Mouse (Mus musculus) hindbrain, embryonic 10.5 days (tissue): Measurements from ENCODE around the gene Ano10. TPM values are rescaled to one million over a fixed set of nuclear protein-coding genes. Genes with fewer than 3 reads are reported as not detected.

Experiments
- DNase-seq: peaks from one replicate; pipeline ENCODE4 v3.0.0-alpha.2; 2017; ENCODE audit warnings: low spot score
- H3K27ac ChIP-seq: fragments of 300-500 bp; sonication (generic); 2 replicates; pipeline ENCODE4 v1.5.1; 2016; ENCODE audit warnings: mild to moderate bottlenecking, moderate library complexity
- H3K27me3 ChIP-seq: fragments of 300-500 bp; sonication (generic); 2 replicates; pipeline ENCODE4 v1.6.1; 2016; ENCODE audit warnings: mild to moderate bottlenecking; ENCODE audit not compliant: poor library complexity, insufficient read depth, severe bottlenecking
- H3K36me3 ChIP-seq: fragments of 300-500 bp; sonication (generic); 2 replicates; pipeline ENCODE4 v1.6.1; 2016; ENCODE audit warnings: mild to moderate bottlenecking, moderate library complexity
- H3K4me1 ChIP-seq: fragments of 300-500 bp; sonication (generic); replicated peaks from 2 replicates; pipeline ENCODE4 v1.6.1; 2016; ENCODE audit warnings: mild to moderate bottlenecking
- H3K4me3 ChIP-seq: fragments of 300-500 bp; sonication (generic); 2 replicates; pipeline ENCODE4 v1.5.1; 2016; ENCODE audit warnings: mild to moderate bottlenecking, moderate library complexity
- H3K9me3 ChIP-seq: fragments of 300-500 bp; sonication (generic); 2 replicates; pipeline ENCODE4 v1.6.1; 2016; ENCODE audit warnings: mild to moderate bottlenecking, moderate library complexity
- WGBS: fragments of 180-500 bp; shearing (Covaris S2); methylation state at CpG from one replicate; pipeline ENCODE4 v1.1.7; 2016; 5-methylcytosine and 5-hydroxymethylcytosine counted together
- polyA plus RNA-seq: library from polyadenylated mRNA; unstranded; fragments of >200 nt; fragmentation: Nextera tagmentation; extraction: Ambion mirVana; gene quantifications from 2 replicates; pipeline ENCODE4 v1.2.1, GENCODE M21; 2016

Gene Ano10
- polyA plus RNA-seq, 1 experiment from 2014 or later = 46.9 TPM

DNA sequence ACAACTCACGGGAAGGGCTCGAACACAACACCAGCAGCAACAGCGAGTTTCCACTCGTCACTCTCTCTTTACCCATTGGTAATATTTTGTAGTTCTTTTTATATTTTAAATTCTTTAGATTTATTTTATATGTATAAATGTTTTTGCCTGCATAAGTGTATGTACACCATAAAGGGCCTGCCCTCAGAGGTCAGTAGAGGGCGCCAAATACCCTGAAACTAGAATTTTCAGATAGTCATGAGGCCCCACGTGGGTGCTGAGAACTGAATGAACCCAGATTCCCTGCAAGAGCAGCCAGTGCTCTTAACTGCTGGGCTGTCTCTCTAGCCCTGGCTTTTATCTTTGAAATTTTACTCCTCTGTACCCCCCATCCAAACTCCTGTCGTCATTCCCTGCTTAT, 89.7 kb downstream of the Ano10 start:
- WGBS = 67% methylated on average over 7 of the region's 7 CpGs
- H3K27ac ChIP-seq = no peak overlapping the region
- no peaks in the 10 kb centered on the region for H3K9me3 ChIP-seq
- H3K4me3 ChIP-seq = no peak overlapping the region
- H3K4me1 ChIP-seq = peaks cover 17% of the 10 kb centered on the region
- no peaks in the 10 kb centered on the region for H3K27me3 ChIP-seq
- 0 out of 2 replicates have a peak, but pooled peaks cover 5% of the 10 kb centered on the region for H3K36me3 ChIP-seq
- peak; percentile 27 for DNase-seq

DNA sequence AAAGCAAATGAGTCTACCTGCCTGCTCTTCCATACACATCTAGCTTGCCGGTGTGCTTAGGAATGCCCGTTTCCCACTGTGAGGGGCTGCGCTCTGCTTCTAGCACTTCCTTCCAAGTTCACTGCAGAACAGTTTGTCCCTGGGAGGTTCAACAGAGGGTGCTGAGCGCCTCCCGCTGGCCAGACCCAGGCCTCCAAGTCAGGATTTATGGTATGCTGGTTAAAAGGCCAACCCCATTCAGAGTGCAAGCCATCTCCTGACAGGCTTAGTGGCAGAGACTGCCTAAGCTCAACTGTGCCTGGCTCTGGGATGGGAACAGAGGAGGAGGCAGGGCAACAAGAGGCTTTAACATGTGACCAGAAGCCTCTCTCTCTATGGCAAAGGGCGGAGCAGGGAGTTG, 95.0 kb downstream of the Ano10 start:
- peak; percentile 39 for DNase-seq
- H3K4me1 ChIP-seq = peaks cover 32% of the 10 kb centered on the region
- H3K36me3 ChIP-seq = 0 out of 2 replicates have a peak, but pooled peaks cover 9% of the 10 kb centered on the region
- no peaks in the 10 kb centered on the region for H3K27me3 ChIP-seq
- H3K9me3 ChIP-seq = no peaks in the 10 kb centered on the region
- no peak overlapping the region for H3K4me3 ChIP-seq
- 32% methylated on average over 6 of the region's 6 CpGs for WGBS
- H3K27ac ChIP-seq = no peak overlapping the region

DNA sequence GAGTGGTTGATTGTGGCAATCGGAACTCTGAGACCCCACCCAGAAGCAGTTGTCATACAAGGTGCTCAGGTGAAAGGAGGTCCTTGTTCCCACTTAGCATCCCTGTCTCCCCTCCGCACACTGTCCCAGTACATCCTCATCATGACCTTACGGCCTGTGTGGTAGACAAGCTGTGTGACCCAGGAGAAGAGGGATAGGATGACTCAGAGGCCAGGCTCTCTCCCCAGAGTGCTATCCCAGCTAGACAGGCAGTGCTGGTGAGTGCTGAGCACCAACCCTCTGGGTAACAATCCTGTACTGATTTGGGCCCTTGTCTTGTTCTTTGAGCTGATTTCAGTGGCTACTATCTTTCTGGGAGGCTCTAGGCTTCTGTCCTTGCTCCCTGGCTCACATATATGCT, 95.6 kb downstream of the Ano10 start:
- H3K4me1 ChIP-seq = peaks cover 32% of the 10 kb centered on the region
- 0 out of 2 replicates have a peak overlapping the region, but pooled peaks have one; percentile 6 for H3K27ac ChIP-seq
- H3K4me3 ChIP-seq = no peak overlapping the region
- H3K36me3 ChIP-seq = 0 out of 2 replicates have a peak, but pooled peaks cover 9% of the 10 kb centered on the region
- 86% methylated on average over 3 of the region's 3 CpGs for WGBS
- H3K27me3 ChIP-seq = no peaks in the 10 kb centered on the region
- DNase-seq = no peak
- H3K9me3 ChIP-seq = no peaks in the 10 kb centered on the region

DNA sequence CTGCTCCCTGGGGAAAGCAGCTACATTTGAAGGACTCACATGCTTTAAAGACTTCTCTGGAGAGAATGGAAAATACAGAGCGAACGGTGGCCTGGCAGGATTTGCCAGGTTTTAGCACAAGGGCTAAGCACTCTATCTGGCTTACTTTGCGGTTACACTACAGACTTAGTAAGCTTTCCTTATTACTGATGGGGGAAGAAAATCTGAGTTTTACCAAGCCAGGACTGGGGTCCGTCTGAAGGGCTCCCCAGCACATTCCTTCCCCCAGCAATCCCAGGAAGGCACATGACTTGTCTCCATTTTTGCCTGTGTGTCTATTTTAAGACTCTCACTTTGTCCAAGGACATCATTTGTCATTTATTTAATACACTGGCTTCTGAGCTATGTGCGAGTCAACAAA, 97.2 kb downstream of the Ano10 start:
- Histone ChIP-seq H3K36me3 (0 out of 2 replicates have a peak, but pooled peaks cover 9% of the 10 kb centered on the region), H3K27me3 (no peaks in the 10 kb centered on the region), H3K9me3 (no peaks in the 10 kb centered on the region), H3K4me1 (peaks cover 32% of the 10 kb centered on the region), H3K4me3 (no peak overlapping the region), H3K27ac (no peak overlapping the region)
- no peak for DNase-seq
- WGBS = 82% methylated on average over 5 of the region's 5 CpGs

DNA sequence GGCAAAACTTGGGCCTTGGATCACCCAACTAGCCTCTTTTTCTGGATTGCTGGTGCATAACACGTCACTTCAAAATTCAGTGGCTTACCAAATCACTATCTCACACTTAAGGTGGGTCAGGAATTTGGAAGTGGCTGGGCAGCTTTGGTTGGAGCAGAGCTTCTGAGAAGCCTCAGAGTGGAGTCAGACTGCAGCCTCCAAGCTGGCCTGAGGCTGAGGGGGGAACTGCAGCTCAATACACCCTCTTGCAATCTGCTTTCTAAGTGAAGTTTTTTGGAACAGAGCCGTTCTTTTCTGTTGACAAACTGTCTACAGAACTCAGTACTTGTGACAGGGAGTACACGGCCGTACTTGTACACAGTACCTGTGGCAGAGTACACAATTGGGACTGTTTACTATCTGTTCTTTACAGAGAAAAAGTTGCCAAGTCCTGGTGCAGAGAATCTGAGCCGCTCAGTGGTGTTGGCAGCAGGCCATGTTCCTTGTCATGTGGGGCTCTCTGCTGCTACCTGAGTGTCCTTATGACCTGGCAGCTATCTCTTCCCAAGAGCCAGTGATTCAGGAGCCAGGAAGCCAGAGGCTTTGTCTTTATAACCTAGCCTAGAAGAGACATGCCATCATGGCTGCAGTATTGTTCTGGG, 99.1 kb downstream of the Ano10 start:
- 90% methylated on average over 5 of the region's 5 CpGs for WGBS
- Histone ChIP-seq H3K9me3 (no peaks in the 10 kb centered on the region), H3K36me3 (0 out of 2 replicates have a peak, but pooled peaks cover 4% of the 10 kb centered on the region), H3K4me3 (no peak overlapping the region), H3K27me3 (no peaks in the 10 kb centered on the region), H3K27ac (0 out of 2 replicates have a peak overlapping the region, but pooled peaks have one; percentile 29), H3K4me1 (peaks cover 32% of the 10 kb centered on the region)
- DNase-seq = no peak

DNA sequence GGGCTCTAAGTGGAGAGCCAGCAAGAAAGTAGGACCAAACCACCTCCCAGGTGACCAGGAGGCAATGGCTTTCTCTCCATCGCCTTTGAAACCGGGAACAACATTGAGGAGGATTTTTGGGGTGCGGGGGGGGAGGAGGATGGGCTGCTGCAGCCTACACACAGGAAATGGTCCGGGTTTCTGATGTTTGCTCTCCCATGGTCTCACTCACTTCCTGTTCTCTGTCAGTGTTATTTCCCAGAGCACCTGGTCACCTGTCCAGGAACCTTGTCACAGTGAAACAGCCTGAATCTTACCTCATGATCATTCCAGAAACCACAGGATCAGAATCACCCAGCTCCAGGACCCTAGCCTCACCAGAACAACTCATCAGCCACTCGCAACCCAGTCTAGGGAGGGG, 100.4 kb downstream of the Ano10 start:
- H3K36me3 ChIP-seq = 0 out of 2 replicates have a peak, but pooled peaks cover 4% of the 10 kb centered on the region
- WGBS = 90% methylated on average over 5 of the region's 5 CpGs
- no peak overlapping the region for H3K4me3 ChIP-seq
- H3K9me3 ChIP-seq = no peaks in the 10 kb centered on the region
- no peak for DNase-seq
- H3K27ac ChIP-seq = no peak overlapping the region
- H3K27me3 ChIP-seq = no peaks in the 10 kb centered on the region
- peaks cover 23% of the 10 kb centered on the region for H3K4me1 ChIP-seq

DNA sequence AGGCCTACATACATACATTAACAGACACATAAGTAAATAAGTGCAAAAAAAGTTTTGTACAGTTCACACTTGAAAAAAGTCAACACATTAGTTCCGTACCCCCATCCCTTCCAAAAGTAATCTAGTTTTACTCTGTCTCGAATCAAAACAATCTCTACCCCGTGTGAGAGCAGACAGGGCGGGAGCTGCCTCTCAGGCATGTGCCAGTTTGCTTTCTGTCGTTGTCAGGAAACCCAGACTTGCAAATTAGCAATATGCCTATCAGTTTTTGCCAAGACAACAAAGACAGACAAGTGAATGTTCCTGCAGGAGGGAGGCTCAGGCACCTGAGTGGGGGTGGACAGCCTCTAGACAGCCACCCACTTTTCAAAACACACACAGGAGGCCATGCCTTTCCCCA, 100.9 kb downstream of the Ano10 start:
- Histone ChIP-seq H3K4me1 (peaks cover 18% of the 10 kb centered on the region), H3K27ac (no peak overlapping the region), H3K27me3 (no peaks in the 10 kb centered on the region), H3K9me3 (no peaks in the 10 kb centered on the region), H3K36me3 (0 out of 2 replicates have a peak, but pooled peaks cover 4% of the 10 kb centered on the region), H3K4me3 (no peak overlapping the region)
- WGBS = 80% methylated on average over 5 of the region's 5 CpGs
- DNase-seq = no peak

DNA sequence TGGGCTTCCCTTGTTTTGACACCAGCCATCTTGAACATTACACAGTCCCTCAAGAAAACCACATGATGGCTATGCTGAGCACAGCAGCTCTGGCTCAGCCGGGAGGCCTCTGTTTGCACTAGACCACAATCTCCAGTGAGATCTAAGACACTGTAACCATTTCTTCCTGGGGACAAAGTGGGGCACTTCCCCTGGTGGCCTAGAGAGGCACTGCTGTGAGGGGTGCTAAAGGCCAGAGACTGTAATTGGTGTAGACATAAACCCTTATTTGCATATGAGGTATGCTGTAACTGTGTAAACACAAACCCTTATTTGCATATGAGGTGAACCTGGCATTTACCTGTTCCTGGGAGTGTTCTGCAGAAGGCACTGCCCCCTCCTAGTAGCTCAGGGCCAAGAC, 105.5 kb downstream of the Ano10 start:
- DNase-seq = no peak

DNA sequence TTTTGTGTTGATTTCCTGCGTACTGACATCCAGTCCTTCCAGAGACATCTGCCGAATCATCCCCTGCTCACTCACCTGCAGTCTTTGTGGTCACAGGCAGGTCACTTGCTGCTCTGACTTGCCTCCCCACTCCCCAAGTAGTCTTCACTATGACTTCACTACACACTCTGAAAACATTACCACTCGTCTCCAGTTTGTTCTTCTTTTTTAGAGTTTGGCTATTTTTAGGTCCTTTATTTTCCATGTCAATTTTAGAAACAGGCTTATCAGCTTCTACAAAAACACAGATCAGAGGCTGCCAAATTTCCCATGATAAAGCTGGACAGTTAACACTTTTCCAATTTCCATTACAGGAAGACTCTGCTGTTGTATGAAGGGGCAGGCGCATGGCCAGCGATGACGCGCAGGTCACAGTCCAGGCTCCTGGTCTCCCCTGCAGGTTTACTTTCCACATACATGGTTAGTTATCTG, 106.7 kb downstream of the Ano10 start:
- DNase-seq = no peak
- no peak overlapping the region for H3K27ac ChIP-seq
- peaks cover 13% of the 10 kb centered on the region; the same call in 1 of the 2 replicates for H3K4me1 ChIP-seq
- H3K27me3 ChIP-seq = no peaks in the 10 kb centered on the region
- H3K36me3 ChIP-seq = no peaks in the 10 kb centered on the region
- no peak overlapping the region for H3K4me3 ChIP-seq
- WGBS = 87% methylated on average over 7 of the region's 7 CpGs
- no peaks in the 10 kb centered on the region for H3K9me3 ChIP-seq

More for the DNA sequence above, 105.5 kb downstream of the Ano10 start:
- H3K27me3 ChIP-seq = no peaks in the 10 kb centered on the region
- peaks cover 13% of the 10 kb centered on the region; the same call in 1 of the 2 replicates for H3K4me1 ChIP-seq
- no peaks in the 10 kb centered on the region for H3K36me3 ChIP-seq
- H3K9me3 ChIP-seq = no peaks in the 10 kb centered on the region
- no peak overlapping the region for H3K4me3 ChIP-seq
- WGBS = 63% methylated on average over 1 of the region's 1 CpGs
- H3K27ac ChIP-seq = no peak overlapping the region

DNA sequence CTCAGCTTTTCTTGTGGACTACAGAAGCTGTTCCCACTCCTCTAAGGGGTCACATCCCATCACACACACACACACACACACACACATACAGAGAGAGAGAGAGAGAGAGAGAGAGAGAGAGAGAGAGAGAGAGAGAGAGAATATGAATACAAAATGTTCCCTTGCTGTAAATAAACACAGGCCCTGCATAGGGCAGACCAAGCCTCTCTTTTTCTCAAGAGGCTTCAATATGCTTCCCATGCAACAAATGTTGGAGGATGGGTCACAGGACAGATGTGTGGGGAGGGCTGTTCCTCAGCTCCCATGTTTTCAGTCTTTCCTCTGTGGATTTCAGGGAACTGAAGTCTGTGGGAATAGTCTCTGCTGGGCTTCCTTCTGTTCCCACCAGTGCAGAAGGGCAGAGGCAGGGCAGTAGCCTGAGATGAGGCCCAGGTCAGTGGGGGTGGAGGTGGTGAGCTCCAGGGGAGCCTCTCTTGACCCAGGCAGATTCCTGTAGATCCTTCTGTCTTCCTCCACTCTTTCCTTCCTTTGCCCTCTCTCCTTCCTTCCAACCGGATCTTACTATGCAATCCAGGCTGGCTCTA, 107.5 kb downstream of the Ano10 start:
- H3K9me3 ChIP-seq = no peaks in the 10 kb centered on the region
- H3K36me3 ChIP-seq = no peaks in the 10 kb centered on the region
- WGBS = 61% methylated on average over 1 of the region's 1 CpGs
- no peak overlapping the region for H3K4me3 ChIP-seq
- DNase-seq = no peak
- peak overlapping the region; percentile 8; the same call in 1 of the 2 replicates for H3K27ac ChIP-seq
- H3K4me1 ChIP-seq = peaks cover 13% of the 10 kb centered on the region; the same call in 1 of the 2 replicates
- H3K27me3 ChIP-seq = no peaks in the 10 kb centered on the region

DNA sequence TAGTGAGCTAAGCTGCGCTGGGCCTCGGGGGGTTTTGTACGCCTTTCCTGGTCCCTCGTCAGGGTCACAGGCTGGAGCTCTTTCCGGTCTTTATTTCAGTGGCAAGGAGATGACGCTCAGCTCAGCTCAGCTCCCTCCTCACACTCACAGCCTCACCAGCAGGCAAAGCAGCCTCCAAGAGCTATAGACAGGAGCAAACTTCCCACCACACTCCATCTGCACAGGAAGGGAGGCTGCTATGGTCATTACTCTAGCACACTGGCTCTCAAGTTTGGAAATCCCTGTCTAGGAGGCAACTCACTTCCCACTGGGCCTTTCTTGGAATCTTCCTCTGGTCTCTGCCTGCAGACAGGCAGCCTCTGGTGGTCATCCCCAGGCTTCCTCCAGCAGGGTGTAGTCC, 108.3 kb downstream of the Ano10 start:
- 56% methylated on average over 6 of the region's 6 CpGs for WGBS

DNA sequence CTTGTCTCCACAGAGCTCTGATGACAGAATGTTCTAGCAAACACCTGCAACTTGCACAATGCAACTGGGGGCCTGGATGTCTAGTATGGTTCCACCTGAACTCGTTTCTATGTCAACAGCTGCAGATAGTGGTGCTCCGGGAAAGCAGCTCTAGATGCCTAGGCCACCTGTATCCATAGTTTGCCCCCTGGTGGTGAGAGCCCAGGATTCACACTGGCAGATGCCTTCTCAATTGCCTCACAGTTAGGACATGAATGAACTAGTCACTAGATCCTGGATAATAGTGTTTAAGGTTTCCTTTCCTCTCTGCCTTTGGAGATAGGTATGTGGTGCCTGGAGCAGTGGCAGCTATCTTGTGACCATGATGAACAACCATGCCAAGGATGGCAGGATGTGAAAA, 109.2 kb downstream of the Ano10 start:
- WGBS = 35% methylated on average over 2 of the region's 2 CpGs

More for the DNA sequence above, 108.3 kb downstream of the Ano10 start:
- no peaks in the 10 kb centered on the region for H3K36me3 ChIP-seq
- peaks cover 13% of the 10 kb centered on the region; the same call in 1 of the 2 replicates for H3K4me1 ChIP-seq
- H3K4me3 ChIP-seq = no peak overlapping the region
- no peaks in the 10 kb centered on the region for H3K9me3 ChIP-seq
- H3K27ac ChIP-seq = peak overlapping the region; percentile 40; the same call in 1 of the 2 replicates
- DNase-seq = no peak
- H3K27me3 ChIP-seq = no peaks in the 10 kb centered on the region

DNA sequence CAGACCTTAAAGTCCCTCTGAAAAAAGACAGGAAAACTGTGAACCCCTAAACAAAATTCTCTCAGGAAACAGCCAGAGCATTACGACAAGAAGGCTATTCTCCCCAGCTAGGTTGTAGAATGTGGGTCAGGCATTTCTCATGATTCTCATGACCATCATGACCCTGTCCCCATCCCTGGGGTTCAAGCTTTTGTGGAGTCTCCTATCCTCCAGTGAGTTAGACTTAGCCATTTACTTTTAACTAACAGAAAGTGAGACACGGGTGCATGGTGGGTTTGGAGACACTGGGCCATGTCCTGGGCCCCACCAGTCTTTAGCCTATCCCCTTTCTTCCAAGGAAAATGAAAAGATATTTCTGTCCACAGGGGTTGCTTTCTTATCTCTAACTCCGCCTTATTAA, 109.9 kb downstream of the Ano10 start:
- H3K36me3 ChIP-seq = no peaks in the 10 kb centered on the region
- H3K27ac ChIP-seq = no peak overlapping the region
- no peaks in the 10 kb centered on the region for H3K27me3 ChIP-seq
- no peak for DNase-seq
- H3K9me3 ChIP-seq = no peaks in the 10 kb centered on the region
- 88% methylated on average over 3 of the region's 3 CpGs for WGBS
- peaks cover 14% of the 10 kb centered on the region for H3K4me1 ChIP-seq
- no peak overlapping the region for H3K4me3 ChIP-seq

More for the DNA sequence above, 109.2 kb downstream of the Ano10 start:
- Histone ChIP-seq H3K9me3 (no peaks in the 10 kb centered on the region), H3K4me3 (no peak overlapping the region), H3K27ac (no peak overlapping the region), H3K27me3 (no peaks in the 10 kb centered on the region), H3K4me1 (peaks cover 13% of the 10 kb centered on the region; the same call in 1 of the 2 replicates), H3K36me3 (no peaks in the 10 kb centered on the region)
- DNase-seq = peak; percentile 64
